Mouse (Mus musculus): ENCODE measurements around the gene Samsn1. TPM values are rescaled to one million over a fixed set of nuclear protein-coding genes. Genes with fewer than 3 reads are reported as not detected.
A peak's percentile ranks its signal among the peaks of the same experiment; 100 is the strongest.

Samsn1 gene
- polyA plus RNA-seq (2012): 2.7 and 6.0 TPM in 2 replicates

GRCm38 (mm10) chr16:76022181-76022580, at the start of gene Samsn1:
Gene Samsn1 (minus strand): TSS chr16:76022281.
- TF ChIP-seq GATA1 (IDR thresholded peaks at IDR 0.05; ENCODE audit: low read length): no peak

- TF ChIP-seq GATA1 (IDR thresholded peaks at IDR 0.05; ENCODE audit: low read length): no peak
These were observed 44.1 kb upstream of the Samsn1 start for GRCm38 (mm10) chr16:76066082-76066635.

GRCm38 (mm10) chr16:76054976-76055375, 32.9 kb upstream of the Samsn1 start:
- TF ChIP-seq GATA1 (IDR thresholded peaks at IDR 0.05; ENCODE audit: low read length): no peak

- TF ChIP-seq GATA1 (IDR thresholded peaks at IDR 0.05; ENCODE audit: low read length): no peak
These were observed 32.0 kb upstream of the Samsn1 start for GRCm38 (mm10) chr16:76054079-76054478.

- no peak for TF ChIP-seq GATA1 (IDR thresholded peaks at IDR 0.05; ENCODE audit: low read length)
These were observed 31.5 kb upstream of the Samsn1 start for GRCm38 (mm10) chr16:76053537-76053936.

GRCm38 (mm10) chr16:76047066-76047465, 25.0 kb upstream of the Samsn1 start:
- TF ChIP-seq GATA1 (IDR thresholded peaks at IDR 0.05; ENCODE audit: low read length): no peak

GRCm38 (mm10) chr16:76040319-76040945, 18.4 kb upstream of the Samsn1 start:
- TF ChIP-seq GATA1 (IDR thresholded peaks at IDR 0.05; ENCODE audit: low read length): no peak

- TF ChIP-seq GATA1 (IDR thresholded peaks at IDR 0.05; ENCODE audit: low read length): no peak
These were observed 2.9 kb downstream of the Samsn1 start for GRCm38 (mm10) chr16:76019164-76019563.

GRCm38 (mm10) chr16:76003812-76004389, 18.2 kb downstream of the Samsn1 start:
- no peak for TF ChIP-seq GATA1 (IDR thresholded peaks at IDR 0.05; ENCODE audit: low read length)

GRCm38 (mm10) chr16:76002870-76003572, 19.1 kb downstream of the Samsn1 start:
- TF ChIP-seq GATA1 (IDR thresholded peaks at IDR 0.05; ENCODE audit: low read length): peak; percentile 4

- TF ChIP-seq GATA1 (IDR thresholded peaks at IDR 0.05; ENCODE audit: low read length): peak; percentile 43
These were observed 19.8 kb downstream of the Samsn1 start for GRCm38 (mm10) chr16:76002287-76002686.

GRCm38 (mm10) chr16:76001788-76002187, 20.3 kb downstream of the Samsn1 start:
- TF ChIP-seq GATA1 (IDR thresholded peaks at IDR 0.05; ENCODE audit: low read length): no peak

- TF ChIP-seq GATA1 (IDR thresholded peaks at IDR 0.05; ENCODE audit: low read length): no peak
These were observed 22.0 kb downstream of the Samsn1 start for GRCm38 (mm10) chr16:76000127-76000526.

GRCm38 (mm10) chr16:75990173-75990572, 31.9 kb downstream of the Samsn1 start:
- TF ChIP-seq GATA1 (IDR thresholded peaks at IDR 0.05; ENCODE audit: low read length): no peak

- TF ChIP-seq GATA1 (IDR thresholded peaks at IDR 0.05; ENCODE audit: low read length): no peak
These were observed 38.2 kb downstream of the Samsn1 start for GRCm38 (mm10) chr16:75983831-75984230.

- TF ChIP-seq GATA1 (IDR thresholded peaks at IDR 0.05; ENCODE audit: low read length): no peak
These were observed 42.7 kb downstream of the Samsn1 start for GRCm38 (mm10) chr16:75979381-75979780.
